Mouse (Mus musculus): Measurements from ENCODE around the gene Myoz1.

DNA sequence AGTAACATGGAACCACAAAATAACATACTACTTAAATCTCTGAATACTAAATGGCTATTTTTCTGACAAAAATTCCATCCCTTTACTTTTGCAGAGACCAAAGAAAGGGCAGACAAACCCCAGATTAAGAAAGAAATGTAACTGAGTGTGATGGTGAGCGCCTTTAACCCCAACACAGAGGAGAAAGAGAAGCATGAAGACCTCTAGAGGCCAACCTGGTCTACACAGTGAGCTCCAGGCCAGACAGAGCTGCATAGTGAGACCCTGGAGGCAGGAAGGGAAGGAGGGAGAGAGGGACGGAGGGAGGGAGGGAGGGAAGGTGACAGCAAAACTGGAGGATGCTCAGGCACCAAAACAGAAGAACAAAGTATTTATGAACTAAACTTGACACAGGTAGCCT, 56.1 kb downstream of the Myoz1 start:
- no peak for TF ChIP-seq POLR2A (IDR thresholded peaks at IDR 0.05; ENCODE audit: borderline replicate concordance, extremely low read depth, insufficient read depth, insufficient read length, poor library complexity, severe bottlenecking)
- TF ChIP-seq CTCF (IDR thresholded peaks at IDR 0.05; ENCODE audit: borderline replicate concordance, extremely low read depth, insufficient read depth, insufficient read length): no peak
